Mouse (Mus musculus) hematopoietic stem cell, adult 5-6 weeks (primary cell): Measurements from ENCODE around the gene Slc25a21. TPM values are rescaled to one million over a fixed set of nuclear protein-coding genes. Genes with fewer than 3 reads are reported as not detected.
A peak's percentile ranks its signal among the peaks of the same experiment; 100 is the strongest.
"Not testable (repeated sequence)": the region's sequence is repeated elsewhere in the genome, so short reads cannot be mapped to it uniquely, and the experiment has no call there.

Source experiments
- ATAC-seq, 2 experiments: fragments of 125-278 bp in 1 of 2; replicated peaks in 1 of 2; 2 replicates each; pipeline ENCODE4 v1.8.0; 2016 to 2017; ENCODE audit warnings: inconsistent platforms in 2 of 2, mild to moderate bottlenecking in 2 of 2, moderate number of reproducible peaks in 2 of 2, low read depth in 1 of 2, moderate TSS enrichment in 1 of 2; ENCODE audit not compliant: low FRiP score in 2 of 2, poor library complexity in 2 of 2, severe bottlenecking in 2 of 2, insufficient read depth in 1 of 2, low TSS enrichment in 1 of 2
- total RNA-seq: library from RNA; stranded (forward); fragments of 172-1452, 232-1000 nt; gene quantifications from 2 replicates; pipeline ENCODE4 v1.2.3, GENCODE M21; 2017

Slc25a21 gene
- total RNA-seq: 3.9 and 8.9 TPM in 2 replicates

- ATAC-seq: no peak; a peak in 1 of 4 replicates
Measured at GRCm38 (mm10) chr12:57197363-57198026, at the start of gene Slc25a21. Gene Slc25a21 (minus strand): TSS chr12:57197472.

GRCm38 (mm10) chr12:57243671-57244495 is 46.6 kb upstream of the Slc25a21 start:
- peak; percentile 53 to 60; a peak in 2 of 4 replicates for ATAC-seq

- no peak for ATAC-seq
Measured at GRCm38 (mm10) chr12:57233386-57233785, 36.1 kb upstream of the Slc25a21 start.

- ATAC-seq: 0 out of 4 replicates have a peak, but pooled peaks of 1 of the 2 experiments have one; percentile 22
Measured at GRCm38 (mm10) chr12:57231085-57231875, 34.0 kb upstream of the Slc25a21 start.

GRCm38 (mm10) chr12:57230192-57230706 is 33.0 kb upstream of the Slc25a21 start, which contains the start of the genes Prps1l3 and Mipol1:
Gene Prps1l3 (plus strand): TSS chr12:57230412.
Gene Mipol1 (plus strand): TSS chr12:57230427.
- ATAC-seq: peak; percentile 91 to 93

- no peak for ATAC-seq
Measured at GRCm38 (mm10) chr12:57229703-57230102, 32.4 kb upstream of the Slc25a21 start.

- ATAC-seq: no peak
Measured at GRCm38 (mm10) chr12:57227776-57228175, 30.5 kb upstream of the Slc25a21 start.

- ATAC-seq: no peak
Measured at GRCm38 (mm10) chr12:57226411-57226810, 29.1 kb upstream of the Slc25a21 start.

GRCm38 (mm10) chr12:57212463-57212862 is 15.2 kb upstream of the Slc25a21 start:
- ATAC-seq: not testable (repeated sequence)

GRCm38 (mm10) chr12:57211353-57212311 is 14.4 kb upstream of the Slc25a21 start:
- ATAC-seq: peak; percentile 90 to 92

- ATAC-seq: no peak
Measured at GRCm38 (mm10) chr12:57204276-57204851, 7.1 kb upstream of the Slc25a21 start.

- ATAC-seq: no peak
Measured at GRCm38 (mm10) chr12:57201901-57202300, 4.6 kb upstream of the Slc25a21 start.

GRCm38 (mm10) chr12:57199427-57199826 is 2.2 kb upstream of the Slc25a21 start:
- ATAC-seq: no peak

GRCm38 (mm10) chr12:57198269-57198668 is 997 bp upstream of the Slc25a21 start:
- no peak for ATAC-seq

- ATAC-seq: peak; percentile 53 to 60
Measured at GRCm38 (mm10) chr12:57196608-57197362, 487 bp downstream of the Slc25a21 start.

GRCm38 (mm10) chr12:57196286-57196607 is 1.0 kb downstream of the Slc25a21 start:
- ATAC-seq: no peak
